Mouse (Mus musculus): ENCODE results near the gene Nutf2.
A peak's percentile ranks its signal among the peaks of the same experiment; 100 is the strongest.

Gene Nutf2

GRCm38 (mm10) chr8:105850611-105851010 lies 9.8 kb upstream of the Nutf2 start:
- H3K4me1 ChIP-seq (replicated peaks; ENCODE audit: low read depth, low read length) = peaks cover 64% of the 10 kb centered on the region
- peak overlapping the region; percentile 97 for H3K4me3 ChIP-seq (replicated peaks; ENCODE audit: low read length)
- peaks cover 44% of the 10 kb centered on the region for H3K36me3 ChIP-seq (ENCODE audit: insufficient read depth, low read length)
- no peaks in the 10 kb centered on the region for H3K9me3 ChIP-seq (ENCODE audit: low read length)
- TF ChIP-seq POU5F1 (IDR thresholded peaks at IDR 0.05; ENCODE audit: borderline replicate concordance, low read length) (no peak), CTCF (conservative IDR thresholded peaks at IDR 0.05; ENCODE audit: low read length) (no peak), NANOG (IDR thresholded peaks at IDR 0.05; ENCODE audit: borderline replicate concordance, low read length) (no peak)
- H3K27me3 ChIP-seq (ENCODE audit: insufficient read depth, low read length) = no peaks in the 10 kb centered on the region

GRCm38 (mm10) chr8:105851651-105852143 lies 8.7 kb upstream of the Nutf2 start:
- H3K36me3 ChIP-seq (ENCODE audit: insufficient read depth, low read length) = peaks cover 43% of the 10 kb centered on the region
- H3K27me3 ChIP-seq (ENCODE audit: insufficient read depth, low read length) = no peaks in the 10 kb centered on the region; the same call in 1 of the 2 replicates
- no peak for TF ChIP-seq CTCF (conservative IDR thresholded peaks at IDR 0.05; ENCODE audit: low read length)
- H3K4me3 ChIP-seq (replicated peaks; ENCODE audit: low read length) = peak overlapping the region; percentile 97
- H3K4me1 ChIP-seq (replicated peaks; ENCODE audit: low read depth, low read length) = peaks cover 69% of the 10 kb centered on the region
- no peaks in the 10 kb centered on the region for H3K9me3 ChIP-seq (ENCODE audit: low read length)

- Histone ChIP-seq H3K9me3 (ENCODE audit: low read length) (no peaks in the 10 kb centered on the region), H3K4me1 (replicated peaks; ENCODE audit: low read depth, low read length) (peaks cover 69% of the 10 kb centered on the region), H3K4me3 (replicated peaks; ENCODE audit: low read length) (peak overlapping the region; percentile 97), H3K36me3 (ENCODE audit: insufficient read depth, low read length) (peaks cover 42% of the 10 kb centered on the region), H3K27me3 (ENCODE audit: insufficient read depth, low read length) (no peaks in the 10 kb centered on the region; the same call in 1 of the 2 replicates)
- TF ChIP-seq NANOG (IDR thresholded peaks at IDR 0.05; ENCODE audit: borderline replicate concordance, low read length) (no peak), POU5F1 (IDR thresholded peaks at IDR 0.05; ENCODE audit: borderline replicate concordance, low read length) (no peak), CTCF (conservative IDR thresholded peaks at IDR 0.05; ENCODE audit: low read length) (no peak)
Measured at GRCm38 (mm10) chr8:105852146-105852729, 8.1 kb upstream of the Nutf2 start.

GRCm38 (mm10) chr8:105853178-105853577 lies 7.2 kb upstream of the Nutf2 start, which contains the start of gene Cenpt:
TSS of gene Cenpt (minus strand) at chr8:105853278.
- Histone ChIP-seq H3K36me3 (ENCODE audit: insufficient read depth, low read length) (peaks cover 42% of the 10 kb centered on the region), H3K4me1 (replicated peaks; ENCODE audit: low read depth, low read length) (peaks cover 72% of the 10 kb centered on the region), H3K4me3 (replicated peaks; ENCODE audit: low read length) (peak within 1 kb of the TSS; percentile 97), H3K9me3 (ENCODE audit: low read length) (no peaks in the 10 kb centered on the region), H3K27me3 (ENCODE audit: insufficient read depth, low read length) (no peaks in the 10 kb centered on the region; the same call in 1 of the 2 replicates)
- TF ChIP-seq CTCF (conservative IDR thresholded peaks at IDR 0.05; ENCODE audit: low read length) (no peak), POU5F1 (IDR thresholded peaks at IDR 0.05; ENCODE audit: borderline replicate concordance, low read length) (no peak), NANOG (IDR thresholded peaks at IDR 0.05; ENCODE audit: borderline replicate concordance, low read length) (no peak)

- Histone ChIP-seq H3K36me3 (ENCODE audit: insufficient read depth, low read length) (peaks cover 40% of the 10 kb centered on the region), H3K4me3 (replicated peaks; ENCODE audit: low read length) (peak overlapping the region; percentile 93), H3K4me1 (replicated peaks; ENCODE audit: low read depth, low read length) (peaks cover 75% of the 10 kb centered on the region), H3K9me3 (ENCODE audit: low read length) (no peaks in the 10 kb centered on the region), H3K27me3 (ENCODE audit: insufficient read depth, low read length) (no peaks in the 10 kb centered on the region; the same call in 1 of the 2 replicates)
- TF ChIP-seq NANOG (IDR thresholded peaks at IDR 0.05; ENCODE audit: borderline replicate concordance, low read length) (no peak), CTCF (conservative IDR thresholded peaks at IDR 0.05; ENCODE audit: low read length) (no peak), POU5F1 (IDR thresholded peaks at IDR 0.05; ENCODE audit: borderline replicate concordance, low read length) (no peak)
Measured at GRCm38 (mm10) chr8:105854303-105854702, 6.1 kb upstream of the Nutf2 start.

- peak within 1 kb of the TSS; percentile 93 for H3K4me3 ChIP-seq (replicated peaks; ENCODE audit: low read length)
- peaks cover 75% of the 10 kb centered on the region for H3K4me1 ChIP-seq (replicated peaks; ENCODE audit: low read depth, low read length)
- TF ChIP-seq CTCF (conservative IDR thresholded peaks at IDR 0.05; ENCODE audit: low read length) = peak; percentile 54
- TF ChIP-seq POU5F1 (IDR thresholded peaks at IDR 0.05; ENCODE audit: borderline replicate concordance, low read length) = no peak
Measured at GRCm38 (mm10) chr8:105854715-105855216, 5.6 kb upstream of the Nutf2 start, which contains the start of gene Thap11. TSS of gene Thap11 (plus strand) at chr8:105855132.

GRCm38 (mm10) chr8:105855248-105856167 lies 4.9 kb upstream of the Nutf2 start:
- H3K4me1 ChIP-seq (replicated peaks; ENCODE audit: low read depth, low read length) = peaks cover 70% of the 10 kb centered on the region
- TF ChIP-seq CTCF (conservative IDR thresholded peaks at IDR 0.05; ENCODE audit: low read length) = no peak
- no peak for TF ChIP-seq NANOG (IDR thresholded peaks at IDR 0.05; ENCODE audit: borderline replicate concordance, low read length)
- no peak for TF ChIP-seq POU5F1 (IDR thresholded peaks at IDR 0.05; ENCODE audit: borderline replicate concordance, low read length)
- H3K4me3 ChIP-seq (replicated peaks; ENCODE audit: low read length) = peak overlapping the region; percentile 93
- H3K36me3 ChIP-seq (ENCODE audit: insufficient read depth, low read length) = peaks cover 32% of the 10 kb centered on the region
- no peaks in the 10 kb centered on the region; the same call in 1 of the 2 replicates for H3K27me3 ChIP-seq (ENCODE audit: insufficient read depth, low read length)
- H3K9me3 ChIP-seq (ENCODE audit: low read length) = no peaks in the 10 kb centered on the region

More at GRCm38 (mm10) chr8:105854715-105855216, 5.6 kb upstream of the Nutf2 start, which contains the start of gene Thap11:
- Histone ChIP-seq H3K9me3 (ENCODE audit: low read length) (no peaks in the 10 kb centered on the region), H3K36me3 (ENCODE audit: insufficient read depth, low read length) (peaks cover 35% of the 10 kb centered on the region), H3K27me3 (ENCODE audit: insufficient read depth, low read length) (no peaks in the 10 kb centered on the region; the same call in 1 of the 2 replicates)

All from E14TG2a.4 (cell line).